Mouse (Mus musculus) liver, embryonic 11.5 days (tissue): ENCODE measurements around the gene Pcsk6. TPM values are rescaled to one million over a fixed set of nuclear protein-coding genes. Genes with fewer than 3 reads are reported as not detected.

Experiments used
- ATAC-seq: fragments of 200-750 bp; cut with Nextera tagmentation; replicated peaks from 2 replicates; pipeline ENCODE4 v1.8.0; 2017; ENCODE audit warnings: moderate number of reproducible peaks, mild to moderate bottlenecking, moderate TSS enrichment, moderate library complexity; ENCODE audit not compliant: low FRiP score
- DNase-seq: peaks from one replicate; pipeline ENCODE4 v3.0.0-alpha.2; 2017; ENCODE audit warnings: low spot score
- H3K27ac ChIP-seq: fragments of 300-500 bp; sonication (generic); 2 replicates; pipeline ENCODE4 v1.5.1; 2014; ENCODE audit warnings: mild to moderate bottlenecking, low read depth, low read length, control low read depth
- H3K27me3 ChIP-seq: fragments of 300-500 bp; sonication (generic); replicated peaks from 2 replicates; pipeline ENCODE4 v1.6.1; 2014; ENCODE audit warnings: low read length, mixed read lengths; ENCODE audit not compliant: control insufficient read depth, insufficient read depth
- H3K36me3 ChIP-seq: fragments of 300-500 bp; sonication (generic); 2 replicates; pipeline ENCODE4 v1.6.1; 2014; ENCODE audit warnings: mild to moderate bottlenecking, low read length, moderate library complexity, mixed read lengths; ENCODE audit not compliant: control insufficient read depth, insufficient read depth
- H3K4me1 ChIP-seq: fragments of 300-500 bp; sonication (generic); replicated peaks from 2 replicates; pipeline ENCODE4 v1.6.1; 2014; ENCODE audit warnings: low read length, mixed read lengths; ENCODE audit not compliant: control insufficient read depth, insufficient read depth
- H3K4me2 ChIP-seq: fragments of 300-500 bp; sonication (generic); 2 replicates; pipeline ENCODE4 v1.6.1; 2014; ENCODE audit warnings: mild to moderate bottlenecking, control low read depth, moderate library complexity
- H3K4me3 ChIP-seq: fragments of 300-500 bp; sonication (generic); 2 replicates; pipeline ENCODE4 v1.5.1; 2014; ENCODE audit warnings: low read depth, low read length, control low read depth
- H3K9ac ChIP-seq: fragments of 300-500 bp; sonication (generic); 2 replicates; pipeline ENCODE4 v1.6.1; 2014; ENCODE audit warnings: low read depth, low read length, control low read depth
- H3K9me3 ChIP-seq: fragments of 300-500 bp; sonication (generic); 2 replicates; pipeline ENCODE4 v1.6.1; 2016; ENCODE audit warnings: low read length, inconsistent platforms, mixed read lengths; ENCODE audit not compliant: control insufficient read depth
- WGBS: fragments of 180-500 bp; shearing (Covaris S2); extraction: QIAGEN DNeasy Blood & Tissue Kit; methylation state at CpG from one replicate; pipeline ENCODE4 v1.1.7; 2014; 5-methylcytosine and 5-hydroxymethylcytosine counted together
- polyA plus RNA-seq: library from polyadenylated mRNA; unstranded; fragments of >200 nt; fragmentation: Nextera tagmentation; extraction: Ambion mirVana; gene quantifications from 2 replicates; pipeline ENCODE4 v1.2.1, GENCODE M21; 2014

The Pcsk6 gene
- polyA plus RNA-seq, 1 experiment from 2014 or later: 1.3 TPM

GRCm38 (mm10) chr7:66038261-66038660, 176.7 kb downstream of the Pcsk6 start:
- DNase-seq (no peak), ATAC-seq (no peak)
- no peaks in the 10 kb centered on the region for H3K36me3 ChIP-seq
- WGBS: 58% methylated on average over 3 of the region's 3 CpGs
- H3K9me3 ChIP-seq: no peaks in the 10 kb centered on the region
- no peak overlapping the region for H3K4me3 ChIP-seq
- H3K4me1 ChIP-seq: no peaks in the 10 kb centered on the region
- no peak overlapping the region for H3K9ac ChIP-seq
- H3K4me2 ChIP-seq: no peak overlapping the region
- H3K27ac ChIP-seq: no peak overlapping the region
- H3K27me3 ChIP-seq: no peaks in the 10 kb centered on the region

DNA sequence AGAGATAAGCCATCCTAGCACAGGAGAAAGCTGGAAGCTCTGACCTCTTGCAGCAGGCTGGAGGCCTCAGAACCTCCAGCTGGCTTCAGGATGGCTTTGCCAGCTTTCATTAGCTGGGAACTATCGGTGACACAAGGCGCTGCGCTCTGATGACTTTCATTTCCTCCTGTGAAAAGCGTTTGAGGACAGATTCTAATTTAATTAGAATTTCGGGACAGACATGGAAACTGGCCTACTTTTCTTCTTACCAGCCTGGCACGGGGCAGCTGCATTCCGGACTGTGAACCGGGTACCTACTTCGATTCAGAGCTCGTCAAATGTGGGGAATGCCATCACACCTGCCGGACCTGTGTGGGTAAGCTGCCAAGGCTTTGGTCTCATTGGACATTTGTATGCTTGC, 177.2 kb downstream of the Pcsk6 start:
- ATAC-seq (no peak), DNase-seq (no peak)
- no peaks in the 10 kb centered on the region for H3K27me3 ChIP-seq
- H3K4me2 ChIP-seq: no peak overlapping the region
- H3K9me3 ChIP-seq: no peaks in the 10 kb centered on the region
- H3K36me3 ChIP-seq: no peaks in the 10 kb centered on the region
- H3K27ac ChIP-seq: no peak overlapping the region
- no peak overlapping the region for H3K9ac ChIP-seq
- no peak overlapping the region for H3K4me3 ChIP-seq
- WGBS: 81% methylated on average over 11 of the region's 11 CpGs
- no peaks in the 10 kb centered on the region for H3K4me1 ChIP-seq

DNA sequence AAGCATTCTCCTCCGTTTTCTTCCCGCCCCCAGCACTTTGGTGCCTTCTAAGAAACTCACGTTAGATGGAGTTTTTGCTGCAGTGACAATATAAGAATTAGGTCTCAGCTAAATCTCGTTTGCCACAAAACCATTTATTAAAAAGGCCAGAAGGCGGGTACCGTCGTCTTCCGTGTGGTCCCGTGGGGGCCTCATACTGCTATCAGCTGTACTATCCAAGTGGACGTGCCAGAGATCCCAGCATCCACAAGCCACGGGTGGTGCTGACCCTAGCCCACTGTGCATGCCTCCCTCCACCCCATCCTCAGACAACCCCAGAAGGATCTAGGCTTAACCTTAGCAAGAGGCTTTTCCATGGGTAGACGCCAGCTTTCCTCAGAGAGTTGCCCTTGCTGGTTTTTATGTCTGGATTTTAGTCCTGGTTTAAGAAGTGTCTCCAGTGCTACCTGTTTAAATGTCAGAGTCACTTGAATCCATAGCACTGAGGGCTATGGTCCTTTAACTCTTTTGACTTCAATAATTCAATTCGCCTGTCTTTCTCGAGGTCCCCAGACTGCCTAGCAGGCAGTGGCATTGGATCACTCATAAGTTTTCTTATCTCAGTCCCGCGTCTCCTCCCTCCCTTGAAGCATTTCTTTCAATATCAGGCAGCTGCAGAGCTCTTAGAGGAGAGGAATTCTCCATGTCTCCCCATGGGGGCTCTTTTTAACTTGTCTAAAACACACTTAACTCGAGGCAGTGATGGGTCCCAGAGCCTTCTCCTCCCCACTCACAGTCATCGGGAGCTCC, 178.7 kb downstream of the Pcsk6 start:
- no peak overlapping the region for H3K27ac ChIP-seq
- ATAC-seq: no peak
- no peak overlapping the region for H3K4me3 ChIP-seq
- DNase-seq: no peak
- no peak overlapping the region for H3K4me2 ChIP-seq
- H3K9ac ChIP-seq: no peak overlapping the region
- H3K4me1 ChIP-seq: no peaks in the 10 kb centered on the region
- H3K36me3 ChIP-seq: no peaks in the 10 kb centered on the region
- H3K27me3 ChIP-seq: no peaks in the 10 kb centered on the region
- WGBS: 68% methylated on average over 18 of the region's 18 CpGs
- H3K9me3 ChIP-seq: no peaks in the 10 kb centered on the region

GRCm38 (mm10) chr7:66043552-66044459, 182.3 kb downstream of the Pcsk6 start, which contains the start of gene Gm45213:
TSS of gene Gm45213 (plus strand) at chr7:66043602.
- H3K4me1 ChIP-seq: no peaks in the 10 kb centered on the region
- no peak within 1 kb of the TSS for H3K4me2 ChIP-seq
- no peaks in the 10 kb centered on the region for H3K36me3 ChIP-seq
- no peak for ATAC-seq
- 75% methylated on average over 10 of the region's 10 CpGs for WGBS
- H3K27me3 ChIP-seq: no peaks in the 10 kb centered on the region
- H3K9ac ChIP-seq: no peak within 1 kb of the TSS
- H3K9me3 ChIP-seq: no peaks in the 10 kb centered on the region
- no peak within 1 kb of the TSS for H3K4me3 ChIP-seq
- no peak within 1 kb of the TSS for H3K27ac ChIP-seq
- DNase-seq: no peak

- H3K9me3 ChIP-seq: no peaks in the 10 kb centered on the region
- H3K4me2 ChIP-seq: no peak overlapping the region
- H3K36me3 ChIP-seq: no peaks in the 10 kb centered on the region
- no peaks in the 10 kb centered on the region for H3K4me1 ChIP-seq
- H3K9ac ChIP-seq: no peak overlapping the region
- WGBS: 63% methylated on average over 9 of the region's 9 CpGs
- no peak overlapping the region for H3K4me3 ChIP-seq
- no peak overlapping the region for H3K27ac ChIP-seq
- H3K27me3 ChIP-seq: no peaks in the 10 kb centered on the region; the same call in 1 of the 2 replicates
- DNase-seq (no peak), ATAC-seq (no peak)
Measured at GRCm38 (mm10) chr7:66044617-66045016, 183.1 kb downstream of the Pcsk6 start.

DNA sequence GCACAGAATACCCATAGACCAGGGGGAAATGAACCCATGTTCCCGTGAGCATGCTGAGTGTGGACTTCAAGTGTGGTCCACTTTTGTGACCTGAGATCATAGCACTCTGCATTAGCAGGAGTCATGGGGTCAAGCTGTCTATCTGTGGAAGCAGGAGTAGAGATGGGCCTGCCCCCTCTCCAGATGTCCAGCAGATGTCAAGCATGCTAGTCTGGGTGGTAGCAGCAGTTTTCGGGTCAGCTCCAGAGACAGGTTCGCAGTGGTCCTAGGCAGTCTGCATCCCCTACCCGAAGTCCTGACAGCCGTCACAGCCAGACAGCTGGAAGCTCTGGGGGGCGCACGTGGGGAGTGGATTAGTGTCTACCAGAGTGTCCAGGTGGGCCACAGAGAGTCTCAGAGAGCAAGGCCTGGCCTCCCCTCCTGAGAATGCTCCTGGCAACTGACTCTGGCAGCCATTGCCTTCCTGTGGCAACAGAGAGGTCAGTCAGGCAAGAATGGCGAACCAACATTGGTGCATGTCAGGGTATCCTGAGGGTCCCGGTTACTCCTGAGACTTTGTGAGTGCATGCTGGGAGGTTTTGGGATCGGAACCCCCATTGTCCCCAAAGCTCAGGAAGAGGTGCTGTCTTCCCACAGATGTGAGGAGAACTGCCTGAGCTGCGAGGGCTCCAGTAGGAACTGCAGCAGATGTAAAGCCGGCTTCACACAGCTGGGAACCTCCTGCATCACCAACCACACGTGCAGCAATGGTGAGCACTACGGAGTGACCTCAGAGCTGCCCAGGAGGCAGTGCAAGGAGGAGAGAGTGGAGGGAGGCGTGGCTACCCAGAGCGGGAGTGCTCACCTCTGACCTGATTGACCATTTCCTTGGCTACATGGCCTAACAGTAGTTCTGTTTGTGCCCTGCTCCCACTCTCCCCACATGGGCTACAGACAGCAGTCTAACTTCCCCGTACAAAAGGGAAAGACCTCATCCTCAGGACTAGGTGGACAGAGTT, 185.7 kb downstream of the Pcsk6 start:
- DNase-seq (no peak), ATAC-seq (no peak)
- H3K27me3 ChIP-seq: no peaks in the 10 kb centered on the region; the same call in 1 of the 2 replicates

DNA sequence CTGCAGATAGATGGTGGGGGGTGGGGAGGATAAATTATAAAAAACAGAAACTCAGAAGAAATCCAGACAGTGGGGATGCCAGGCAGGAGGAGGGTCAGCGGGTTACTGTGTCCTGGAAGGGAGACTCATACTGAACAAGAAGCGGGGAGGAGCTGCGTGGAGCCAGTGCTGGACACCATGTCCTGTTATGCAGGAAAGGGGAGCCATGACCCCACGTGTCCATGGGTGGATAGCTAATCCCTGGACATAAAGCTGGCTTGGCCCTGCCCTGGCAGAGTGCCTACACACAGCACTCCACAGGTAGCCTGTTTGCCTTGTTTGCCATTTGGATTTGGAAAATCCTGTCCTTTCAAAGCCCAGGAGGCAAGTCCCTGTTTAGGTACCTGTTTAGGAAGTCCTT, 186.4 kb downstream of the Pcsk6 start:
- ATAC-seq (no peak), DNase-seq (no peak)
- H3K36me3 ChIP-seq: no peaks in the 10 kb centered on the region
- no peaks in the 10 kb centered on the region for H3K4me1 ChIP-seq
- H3K4me3 ChIP-seq: no peak overlapping the region
- 67% methylated on average over 4 of the region's 4 CpGs for WGBS
- no peaks in the 10 kb centered on the region for H3K9me3 ChIP-seq
- H3K27ac ChIP-seq: no peak overlapping the region
- H3K27me3 ChIP-seq: no peaks in the 10 kb centered on the region; the same call in 1 of the 2 replicates
- H3K4me2 ChIP-seq: no peak overlapping the region
- H3K9ac ChIP-seq: no peak overlapping the region

More for the DNA sequence above, 185.7 kb downstream of the Pcsk6 start:
- no peaks in the 10 kb centered on the region for H3K36me3 ChIP-seq
- no peaks in the 10 kb centered on the region for H3K9me3 ChIP-seq
- H3K27ac ChIP-seq: no peak overlapping the region
- H3K4me3 ChIP-seq: no peak overlapping the region
- H3K9ac ChIP-seq: no peak overlapping the region
- 57% methylated on average over 17 of the region's 17 CpGs for WGBS
- no peak overlapping the region for H3K4me2 ChIP-seq
- H3K4me1 ChIP-seq: no peaks in the 10 kb centered on the region
